ENCODE assay signal across 13 mouse cellular contexts in genomic region chr19:40468308-40468707, GRCm38 (mm10). TPM values are rescaled to one million over a fixed set of nuclear protein-coding genes. Genes with fewer than 3 reads are reported as not detected.
DNase-seq lines count a peak whose midpoint lies in the region; ATAC-seq and TF ChIP-seq lines count a peak whose summit lies in the region.
"Had no signal": no experiment of that assay in that cellular context is flagged by ENCODE, and none has a peak within 500 bp of the region (broad histone marks: within the 10 kb centered on the region; RNA-seq: fewer than 3 reads in every experiment).

No protein-coding gene starts in this region.

- peaks cover 3% of the 10 kb centered on the region; the same call in 1 of the 2 replicates for H3K36me3 ChIP-seq in heart, embryonic 10.5 days
- no peaks in the 10 kb centered on the region for H3K36me3 ChIP-seq in intestine, embryonic 16.5 days (ENCODE audit: control insufficient read depth, insufficient read depth, low read length)
- H3K36me3 ChIP-seq in intestine, postnatal 0 days (ENCODE audit: control insufficient read depth, insufficient read depth) = no peaks in the 10 kb centered on the region; the same call in 1 of the 2 replicates
- H3K36me3 ChIP-seq: hindbrain, embryonic 12.5 days had no signal

- TF ChIP-seq POLR2A in embryonic fibroblast, embryonic 13.5 days (IDR thresholded peaks at IDR 0.05; ENCODE audit: low read depth, low read length) = no peak

- H3K4me1 ChIP-seq in heart, embryonic 10.5 days = peaks cover 63% of the 10 kb centered on the region
- peaks cover 3% of the 10 kb centered on the region; the same call in 1 of the 2 replicates for H3K4me1 ChIP-seq in intestine, embryonic 16.5 days (ENCODE audit: control insufficient read depth, insufficient read depth, low read length)
- no peaks in the 10 kb centered on the region for H3K4me1 ChIP-seq in intestine, postnatal 0 days (replicated peaks; ENCODE audit: control insufficient read depth, insufficient read depth, low read length)
- H3K4me1 ChIP-seq in embryonic fibroblast, embryonic 13.5 days (ENCODE audit: control insufficient read depth, insufficient read depth, low read length) = 0 out of 2 replicates have a peak, but pooled peaks cover 5% of the 10 kb centered on the region

- no peaks in the 10 kb centered on the region; the same call in 1 of the 2 replicates for H3K9me3 ChIP-seq in heart, embryonic 10.5 days
- H3K9me3 ChIP-seq in intestine, embryonic 16.5 days (ENCODE audit: control insufficient read depth, low read length) = no peaks in the 10 kb centered on the region
- no peaks in the 10 kb centered on the region for H3K9me3 ChIP-seq in intestine, postnatal 0 days (ENCODE audit: control insufficient read depth)
- H3K9me3 ChIP-seq: forebrain, embryonic 13.5 days; G1E; hindbrain, embryonic 12.5 days had no signal

- 0 out of 2 replicates have a peak overlapping the region, but pooled peaks have one; percentile 5 for H3K4me3 ChIP-seq in heart, embryonic 10.5 days
- no peak overlapping the region for H3K4me3 ChIP-seq in intestine, embryonic 16.5 days (ENCODE audit: low read length)
- H3K4me3 ChIP-seq in intestine, postnatal 0 days (ENCODE audit: low read depth, low read length) = no peak overlapping the region
- no peak overlapping the region for H3K4me3 ChIP-seq in embryonic fibroblast, embryonic 13.5 days (ENCODE audit: insufficient read depth, low read length)
- H3K4me3 ChIP-seq: forebrain, embryonic 13.5 days; hindbrain, embryonic 12.5 days had no signal

- TF ChIP-seq CTCF in intestine, postnatal 0 days (IDR thresholded peaks at IDR 0.05; ENCODE audit: low read depth) = no peak
- TF ChIP-seq CTCF in embryonic fibroblast, embryonic 13.5 days (IDR thresholded peaks at IDR 0.05; ENCODE audit: borderline replicate concordance, insufficient read depth, low read length) = no peak

- ATAC-seq in intestine, embryonic 16.5 days = no peak
- no peak for ATAC-seq in intestine, postnatal 0 days
- ATAC-seq: forebrain, embryonic 13.5 days had no signal

- intact Hi-C loops in heart, postnatal 25 days (cut with DNase I) = no loop called here

- WGBS in heart, embryonic 10.5 days = 75% methylated on average over 3 of the region's 3 CpGs
- WGBS in intestine, embryonic 16.5 days = 87% methylated on average over 3 of the region's 3 CpGs
- WGBS in intestine, postnatal 0 days = 93% methylated on average over 3 of the region's 3 CpGs

- no peak overlapping the region for H3K4me2 ChIP-seq in intestine, embryonic 16.5 days (ENCODE audit: low read depth, low read length)
- no peak overlapping the region for H3K4me2 ChIP-seq in intestine, postnatal 0 days (replicated peaks; ENCODE audit: low read depth)
- H3K4me2 ChIP-seq: forebrain, embryonic 13.5 days; hindbrain, embryonic 12.5 days had no signal

- no peak for DNase-seq in heart, embryonic 10.5 days (ENCODE audit: low spot score)
- DNase-seq in heart, postnatal 25 days (ENCODE audit: low spot score) = no peak
- DNase-seq in mesoderm, embryonic 11.5 days (ENCODE audit: low read depth, low spot score) = peak; percentile 41
- no peak for DNase-seq in spleen, adult 18-20 months
- DNase-seq: kidney, adult 9 months; left cerebral cortex, postnatal 4 days had no signal

- no peak overlapping the region for H3K9ac ChIP-seq in intestine, embryonic 16.5 days (ENCODE audit: low read depth, low read length)
- H3K9ac ChIP-seq in intestine, postnatal 0 days (ENCODE audit: low read depth, low read length) = no peak overlapping the region
- H3K9ac ChIP-seq: forebrain, embryonic 13.5 days; hindbrain, embryonic 12.5 days; liver, embryonic 14.5 days had no signal

- peak overlapping the region; percentile 86 for H3K27ac ChIP-seq in heart, embryonic 10.5 days
- peak overlapping the region; percentile 39 for H3K27ac ChIP-seq in intestine, embryonic 16.5 days (ENCODE audit: low read length)
- H3K27ac ChIP-seq in intestine, postnatal 0 days (ENCODE audit: low read depth, low read length) = no peak overlapping the region
- peak overlapping the region; percentile 67 for H3K27ac ChIP-seq in embryonic fibroblast, embryonic 13.5 days (ENCODE audit: insufficient read depth, low read length)
- H3K27ac ChIP-seq: forebrain, embryonic 13.5 days; hindbrain, embryonic 12.5 days; liver, embryonic 14.5 days had no signal

- no peaks in the 10 kb centered on the region for H3K27me3 ChIP-seq in heart, embryonic 10.5 days (ENCODE audit: insufficient read depth, poor library complexity, severe bottlenecking)
- no peaks in the 10 kb centered on the region for H3K27me3 ChIP-seq in intestine, embryonic 16.5 days (replicated peaks; ENCODE audit: control insufficient read depth, insufficient read depth, low read length)
- no peaks in the 10 kb centered on the region for H3K27me3 ChIP-seq in intestine, postnatal 0 days (replicated peaks; ENCODE audit: control insufficient read depth, insufficient read depth, low read length)
- H3K27me3 ChIP-seq: forebrain, embryonic 13.5 days; hindbrain, embryonic 12.5 days had no signal

RNA-seq across cellular contexts. Expression of gene Sorbs1, which starts 45.3 kb away (rescaled TPM):
- polyA plus RNA-seq in heart, embryonic 10.5 days (2016; fragmentation: Nextera tagmentation; extraction: Ambion mirVana) = 71.2 and 98.1 TPM in 2 replicates
- 100 to 1,000 TPM; 604 to 684 TPM for total RNA-seq in heart, postnatal 25 days (2021)
- 80.0 and 84.3 TPM in 2 replicates for polyA plus RNA-seq in intestine, embryonic 16.5 days (2015; fragmentation: Nextera tagmentation; extraction: Ambion mirVana)
- polyA plus RNA-seq in intestine, postnatal 0 days (2015; fragmentation: Nextera tagmentation; extraction: Ambion mirVana) = 73.8 and 86.2 TPM in 2 replicates
- 111 and 180 TPM in 2 replicates for polyA plus RNA-seq in embryonic fibroblast, embryonic 13.5 days (2011; ENCODE audit: insufficient read length, low read depth, missing spikeins)
